Mouse (Mus musculus): Measurements from ENCODE around the gene Mta2.

Mta2 gene

GRCm38 (mm10) chr19:8929224-8930088 lies 12.2 kb upstream of the Mta2 start, which contains the start of the genes Rom1 and Eml3:
Gene Rom1, minus strand, starts transcription at chr19:8929356.
Gene Eml3, plus strand, starts transcription at chr19:8929552.
- no peak for DNase-seq (ENCODE audit: low spot score in 2 of 2)

DNA sequence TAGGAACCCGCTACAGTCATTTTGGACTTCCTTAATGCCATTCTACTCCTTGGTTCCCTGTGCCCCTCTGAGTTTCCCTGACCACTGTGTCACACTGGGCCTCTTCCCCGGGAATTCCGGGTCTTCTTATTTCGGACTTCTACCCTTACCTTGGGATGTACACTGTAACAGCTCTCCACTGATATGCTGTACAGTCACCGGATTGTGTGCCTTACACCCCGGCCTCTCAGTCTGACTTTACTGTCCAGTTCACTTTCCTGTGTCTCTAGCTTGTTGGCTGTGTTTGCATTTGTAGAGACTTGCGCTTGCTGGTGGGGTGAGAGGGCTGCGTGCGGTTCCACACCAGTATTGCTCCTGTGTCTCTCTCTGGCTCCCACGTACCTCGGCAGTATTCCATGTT lies 11.6 kb upstream of the Mta2 start:
- no peak for DNase-seq (ENCODE audit: low spot score in 2 of 2)

- DNase-seq (ENCODE audit: low spot score in 2 of 2), result no peak
Observed at GRCm38 (mm10) chr19:8930771-8931170, 10.9 kb upstream of the Mta2 start.

- no peak for DNase-seq (ENCODE audit: low spot score in 2 of 2)
Observed at GRCm38 (mm10) chr19:8936736-8937135, 4.9 kb upstream of the Mta2 start.

DNA sequence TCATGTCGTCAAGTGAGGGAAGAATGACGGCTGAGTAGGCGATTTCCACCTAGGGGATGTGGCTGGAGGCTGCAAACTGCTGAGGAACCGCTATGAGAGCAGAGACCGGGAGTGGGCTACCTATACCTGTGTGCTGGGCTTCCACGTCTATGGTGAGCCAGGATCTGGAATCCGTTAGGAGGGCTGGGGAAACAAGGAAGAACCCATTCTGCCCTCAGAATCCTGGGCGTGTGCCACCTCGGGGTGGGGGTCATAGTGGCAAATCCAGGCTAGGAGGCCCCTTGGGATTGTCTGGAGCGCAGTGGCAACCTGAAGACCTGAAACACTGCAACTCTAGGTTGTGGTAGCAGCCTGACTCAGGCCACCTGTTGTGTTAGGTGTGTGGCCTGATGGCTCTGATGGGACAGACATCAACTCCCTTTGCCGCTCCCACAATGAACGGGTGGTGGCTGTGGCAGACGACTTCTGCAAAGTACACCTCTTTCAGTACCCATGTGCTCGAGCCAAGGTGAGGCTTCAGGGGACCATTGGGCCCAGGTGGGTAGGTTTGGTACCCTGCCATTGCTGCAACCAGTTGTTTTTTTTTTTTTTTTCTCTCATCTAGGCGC lies 1.0 kb upstream of the Mta2 start:
- DNase-seq (ENCODE audit: low spot score in 2 of 2), result no peak

DNA sequence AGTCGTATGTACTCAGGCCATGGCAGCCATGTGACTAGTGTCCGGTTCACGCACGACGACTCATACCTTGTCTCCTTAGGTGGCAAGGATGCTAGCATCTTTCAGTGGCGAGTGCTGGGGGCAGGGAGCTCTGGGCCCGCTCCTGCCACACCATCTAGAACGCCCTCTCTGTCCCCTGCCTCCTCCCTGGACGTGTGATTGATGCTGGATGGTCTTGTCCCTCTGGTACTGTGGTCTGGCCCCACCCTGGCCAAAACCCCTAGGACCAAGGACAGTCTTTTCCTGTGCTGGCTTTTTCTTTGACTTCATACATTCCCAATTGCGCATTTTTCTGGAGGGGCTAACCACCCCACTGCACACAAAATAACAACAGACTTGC lies 550 bp upstream of the Mta2 start:
- no peak for DNase-seq (ENCODE audit: low spot score in 2 of 2)

- DNase-seq (ENCODE audit: low spot score in 2 of 2), result no peak
Observed at GRCm38 (mm10) chr19:8942276-8942964, 745 bp downstream of the Mta2 start.

DNA sequence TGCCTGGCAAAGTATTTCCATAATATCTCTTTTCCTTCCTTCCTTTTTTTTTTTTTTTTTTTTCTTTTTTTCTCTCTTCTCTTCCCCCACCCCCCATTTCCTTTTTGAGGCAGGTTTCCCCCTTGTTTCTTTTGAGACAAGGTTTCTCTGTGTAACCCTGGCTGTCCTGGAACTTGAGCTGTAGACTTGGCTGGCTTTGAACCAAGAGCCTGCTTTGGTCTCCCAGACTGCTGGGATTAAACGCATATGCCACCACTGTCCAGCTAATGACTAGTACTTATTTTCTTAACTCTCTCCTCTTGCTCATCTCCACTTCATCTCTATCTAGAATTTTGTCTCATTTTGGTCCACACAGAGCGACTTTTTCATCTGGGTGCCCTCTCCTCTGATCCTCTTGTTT lies 1.4 kb downstream of the Mta2 start:
- no peak for DNase-seq (ENCODE audit: low spot score in 2 of 2)

GRCm38 (mm10) chr19:8944062-8944461 lies 2.4 kb downstream of the Mta2 start:
- DNase-seq (ENCODE audit: low spot score in 2 of 2), result no peak

DNA sequence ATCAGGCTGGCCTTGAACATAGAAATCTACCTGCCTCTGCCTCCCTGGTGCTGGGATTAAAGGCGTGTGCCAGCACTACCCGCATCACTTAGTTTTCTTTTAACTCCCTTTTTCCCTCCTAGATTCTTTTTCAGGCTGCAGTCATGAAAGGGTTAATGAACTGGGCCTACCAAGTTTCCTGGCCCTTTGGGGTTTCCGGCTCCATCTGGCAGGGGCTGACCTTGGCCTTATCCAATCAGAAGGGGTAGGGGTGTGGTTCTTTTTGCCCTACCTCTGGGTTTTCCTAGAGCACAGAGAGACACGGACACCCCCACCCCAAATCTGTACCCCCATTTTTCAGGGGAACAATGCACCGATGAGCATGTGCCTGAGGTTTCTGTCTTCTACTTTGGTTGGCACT lies 3.1 kb downstream of the Mta2 start:
- no peak for DNase-seq (ENCODE audit: low spot score in 2 of 2)

- no peak for DNase-seq (ENCODE audit: low spot score in 2 of 2)
Observed at GRCm38 (mm10) chr19:8945251-8945650, 3.6 kb downstream of the Mta2 start.

- no peak for DNase-seq (ENCODE audit: low spot score in 2 of 2)
Observed at GRCm38 (mm10) chr19:8946929-8947328, 5.3 kb downstream of the Mta2 start.

DNA sequence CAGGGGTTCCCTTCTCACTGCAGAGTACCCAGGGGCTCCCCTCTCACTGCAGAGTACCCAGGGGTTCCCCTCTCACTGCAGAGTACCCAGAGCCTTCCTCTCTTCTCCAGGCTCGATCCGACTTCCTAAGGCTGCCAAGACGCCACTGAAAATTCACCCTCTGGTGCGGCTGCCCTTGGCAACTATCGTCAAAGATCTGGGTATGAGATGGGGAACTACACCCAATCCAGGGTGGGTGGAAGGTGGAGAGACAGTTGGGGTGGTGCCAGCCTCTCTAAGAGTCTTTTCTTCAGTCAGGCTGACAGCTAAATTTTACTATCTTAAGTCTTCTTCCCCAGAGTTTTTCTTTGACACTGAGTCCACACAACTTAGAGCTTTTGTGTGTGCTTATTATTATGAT lies 8.5 kb downstream of the Mta2 start:
- DNase-seq (ENCODE audit: low spot score in 2 of 2), result no peak

DNA sequence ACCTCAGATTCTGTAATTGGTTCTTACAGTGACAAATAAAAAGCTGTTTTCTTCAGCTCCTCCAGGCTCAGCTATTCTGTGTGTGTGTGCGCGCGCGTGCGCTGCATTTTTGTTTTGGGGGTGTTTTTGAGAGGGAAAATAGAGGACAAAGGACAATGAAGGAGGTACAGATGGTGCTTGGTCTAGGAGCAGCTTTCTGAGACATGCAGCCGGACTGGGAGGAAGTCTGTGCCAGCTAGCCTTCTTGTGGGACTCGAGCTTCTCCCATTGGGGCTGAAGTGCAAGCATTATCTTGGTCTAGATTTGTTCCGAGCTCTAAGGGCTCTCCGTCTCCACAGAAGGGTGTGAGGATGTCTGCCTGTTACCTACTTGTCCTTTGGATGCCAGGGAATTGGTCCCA lies 10.6 kb downstream of the Mta2 start:
- no peak for DNase-seq (ENCODE audit: low spot score in 2 of 2)

DNA sequence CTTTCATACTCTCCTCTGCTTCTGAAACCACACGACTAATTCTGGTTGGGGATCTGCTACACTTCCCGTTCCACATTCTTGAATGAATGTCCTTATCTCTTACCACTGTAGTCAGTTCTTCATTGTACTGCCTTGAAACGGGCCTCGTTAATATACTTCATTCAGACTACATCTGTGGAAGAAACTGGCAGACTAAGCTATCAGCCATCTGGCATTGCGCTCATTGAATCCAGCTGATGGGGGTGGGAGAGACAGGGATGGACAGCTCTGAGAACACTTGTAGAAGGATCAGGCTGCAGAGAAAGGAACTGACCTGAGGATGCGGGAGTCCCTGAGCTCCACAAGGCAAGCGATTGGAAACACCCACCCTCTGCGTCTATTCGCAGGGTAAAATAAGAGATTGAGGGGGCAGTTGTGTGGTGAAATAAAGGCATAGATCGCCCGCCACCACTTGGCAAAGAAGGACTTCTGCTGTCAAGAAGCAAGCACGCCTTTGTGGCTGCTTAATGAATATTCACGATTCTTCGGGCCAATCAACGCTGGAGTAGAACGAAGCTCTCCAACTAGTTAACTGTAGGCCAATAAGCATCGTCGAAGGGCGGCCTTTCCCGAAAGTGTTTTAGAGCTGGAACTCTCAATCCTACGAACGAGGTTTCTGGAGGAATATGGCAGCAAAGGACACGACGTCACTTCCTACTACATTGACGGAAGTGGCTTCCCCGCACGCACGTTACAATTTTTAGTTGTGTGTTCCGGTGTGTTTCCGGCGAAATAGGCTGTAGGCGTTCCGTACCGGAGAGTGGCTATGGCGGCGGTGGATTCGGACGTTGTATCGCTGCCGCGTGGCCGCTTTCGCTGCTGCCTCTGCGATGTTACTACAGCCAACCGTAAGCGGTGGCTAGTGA lies 11.7 kb downstream of the Mta2 start, which contains the start of gene Tut1:
Gene Tut1, plus strand, starts transcription at position 713 of the 905 bp plus-strand sequence.
- peak; percentile 91 to 93 for DNase-seq (ENCODE audit: low spot score in 2 of 2)

DNA sequence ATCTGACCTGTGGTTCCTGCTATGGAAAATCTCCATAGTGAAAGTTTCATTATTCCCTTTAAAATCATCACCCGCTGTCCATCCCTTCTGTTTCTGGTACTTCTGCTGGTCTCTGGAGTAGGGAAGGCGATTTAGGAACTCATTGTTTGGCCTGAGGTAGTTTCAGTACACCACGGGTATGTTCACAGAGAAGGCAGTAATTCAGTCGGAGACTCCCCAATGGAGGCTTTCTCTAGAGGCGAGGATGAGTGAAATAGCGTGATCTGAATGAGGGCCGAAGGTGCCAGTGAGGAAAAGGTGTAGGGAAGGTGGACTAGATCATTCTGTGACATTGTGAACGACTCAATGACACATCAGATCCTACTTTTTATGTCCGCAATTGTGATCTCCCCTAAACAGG lies 12.5 kb downstream of the Mta2 start:
- DNase-seq (ENCODE audit: low spot score in 2 of 2), result no peak

DNA sequence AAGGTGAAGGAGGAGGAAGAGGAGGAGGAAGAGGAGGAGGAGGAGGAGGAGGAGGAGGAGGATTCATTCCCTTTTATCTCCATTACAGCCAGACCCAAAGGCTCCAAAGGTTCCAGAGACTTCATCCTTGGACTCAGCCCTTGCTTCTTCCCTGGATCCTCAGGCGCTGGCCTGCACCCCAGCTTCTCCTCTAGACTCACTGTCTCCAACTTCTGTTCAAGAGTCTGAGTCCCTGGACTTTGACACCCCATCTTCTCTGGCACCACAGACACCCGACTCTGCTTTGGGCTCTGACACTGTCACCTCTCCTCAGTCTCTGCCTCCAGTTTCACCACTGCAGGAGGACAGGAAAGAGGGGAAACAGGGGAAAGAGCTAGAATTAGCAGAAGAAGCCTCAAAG lies 20.6 kb downstream of the Mta2 start:
- no peak for DNase-seq (ENCODE audit: low spot score in 2 of 2)

GRCm38 (mm10) chr19:8965075-8965474 lies 23.4 kb downstream of the Mta2 start:
- no peak for DNase-seq (ENCODE audit: low spot score in 2 of 2)

- no peak for DNase-seq (ENCODE audit: low spot score in 2 of 2)
Observed at GRCm38 (mm10) chr19:8965771-8966170, 24.1 kb downstream of the Mta2 start.

DNA sequence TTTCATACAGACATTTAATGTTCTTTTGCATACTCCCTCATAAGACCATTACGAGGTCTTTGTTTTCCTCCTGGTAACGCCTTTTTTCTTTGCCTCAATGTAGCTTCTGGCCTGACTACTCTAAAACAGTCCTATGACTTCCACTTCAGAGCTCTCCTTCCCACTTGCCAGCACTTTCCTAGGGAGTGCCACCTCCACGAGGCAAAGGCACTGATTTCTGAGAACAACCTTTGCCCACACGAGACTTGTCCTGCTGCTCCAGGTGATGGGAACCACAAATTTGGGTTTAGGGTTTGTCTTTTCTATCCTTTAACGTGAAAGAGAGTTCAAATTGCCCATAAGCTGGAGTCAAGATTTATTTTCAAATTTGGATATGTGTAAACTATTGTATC lies 24.5 kb downstream of the Mta2 start:
- DNase-seq (ENCODE audit: low spot score in 2 of 2), result no peak

DNA sequence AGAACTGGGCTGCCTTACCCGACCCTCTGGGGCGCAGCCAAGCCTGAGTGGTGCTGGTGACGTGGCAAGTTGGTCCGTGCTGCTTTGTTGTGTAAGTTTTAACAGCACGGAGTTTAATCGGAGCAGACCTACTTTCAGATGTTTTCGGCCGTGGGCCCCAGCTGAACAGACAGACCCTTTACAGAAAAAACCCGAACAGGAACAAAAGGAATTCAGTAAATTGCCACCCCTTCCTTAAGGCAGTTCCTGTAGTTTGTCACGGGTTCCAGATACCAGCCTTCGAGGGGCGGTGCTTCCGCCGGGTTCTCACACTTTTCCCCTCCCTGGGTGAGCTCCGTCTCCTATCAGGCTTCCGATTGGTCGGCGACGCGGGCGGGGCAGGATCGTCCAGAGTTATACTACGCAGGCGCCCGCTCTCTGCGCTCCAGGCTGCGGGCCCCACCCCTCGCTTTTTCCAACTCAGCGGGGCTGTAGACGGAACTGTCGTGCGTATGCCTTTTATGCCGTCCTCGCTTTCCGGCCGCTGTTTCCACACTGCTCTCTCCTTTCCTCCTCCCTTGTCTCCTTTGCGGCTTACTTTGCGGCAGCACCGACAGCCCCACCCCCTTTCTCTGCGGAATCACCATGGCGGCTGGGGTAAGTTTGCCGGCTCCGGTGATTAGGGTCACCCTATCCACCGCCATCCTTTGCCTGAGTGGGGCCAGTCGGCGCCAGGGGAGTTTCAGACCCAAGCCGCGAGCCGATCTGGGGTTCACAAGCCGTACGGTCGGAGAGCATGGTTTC lies 25.1 kb downstream of the Mta2 start, which contains the start of gene Eef1g:
Gene Eef1g, plus strand, starts transcription at position 452 of the 783 bp plus-strand sequence.
- peak; percentile 100 for DNase-seq (ENCODE audit: low spot score in 2 of 2)

Data from right cerebral cortex, postnatal 36 days (tissue).